13 mouse cellular contexts compared by ENCODE assay signal in the genomic region with DNA sequence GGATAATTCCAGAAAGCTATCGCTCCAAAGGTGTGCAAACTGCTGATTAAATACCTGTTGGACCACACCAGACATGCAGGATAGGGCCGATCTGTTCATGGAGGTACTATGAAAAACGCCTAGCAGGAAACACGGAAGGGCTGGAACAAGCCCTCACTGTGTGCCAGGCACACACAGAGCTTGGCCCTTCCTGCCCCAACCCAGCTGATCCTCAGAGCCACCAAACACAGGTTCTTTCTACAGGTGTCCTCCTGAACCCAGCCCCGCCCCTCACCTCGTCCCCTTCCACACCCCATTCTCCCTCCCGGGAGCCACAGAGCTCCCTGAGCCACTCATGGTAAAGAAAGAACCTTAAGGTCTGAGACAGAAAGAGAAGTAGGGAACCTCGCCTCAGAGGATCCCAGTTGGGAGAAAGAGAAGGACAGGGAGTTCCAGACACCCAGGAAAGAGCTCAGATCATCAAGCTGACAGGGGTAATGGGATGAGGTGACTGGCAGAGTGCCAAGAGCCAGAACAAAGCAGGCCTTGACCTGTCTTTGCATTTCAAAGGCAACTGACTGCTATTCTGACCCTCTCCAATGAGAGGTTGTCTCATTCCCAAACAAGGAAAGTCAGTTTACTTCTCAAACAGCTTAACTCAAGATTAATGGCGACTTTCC.
DNase-seq lines count a peak whose midpoint lies in the region; ATAC-seq and TF ChIP-seq lines count a peak whose summit lies in the region.
"Had no signal": no experiment of that assay in that cellular context is flagged by ENCODE, and none has a peak within 500 bp of the region (broad histone marks: within the 10 kb centered on the region; RNA-seq: fewer than 3 reads in every experiment).

No protein-coding gene starts in this region.

- TF ChIP-seq CTCF in midbrain, postnatal 0 days (IDR thresholded peaks at IDR 0.05), result no peak
- TF ChIP-seq CTCF in small intestine, adult 2 months (IDR thresholded peaks at IDR 0.05; ENCODE audit: extremely low read depth, insufficient read length, insufficient replicate concordance, low read depth, low read length), result no peak
- TF ChIP-seq CTCF in left cerebral cortex, adult 2 months (IDR thresholded peaks at IDR 0.05), result no peak

- DNase-seq in heart, adult 11 months, result peak; percentile 74
- DNase-seq in heart, postnatal 14 days, result no peak
- peak; percentile 56 for DNase-seq in midbrain, embryonic 10.5 days (ENCODE audit: low spot score)
- no peak for DNase-seq in midbrain, postnatal 0 days (ENCODE audit: low spot score)
- peak; percentile 57 for DNase-seq in adrenal gland, postnatal 14 days
- DNase-seq in left cerebral cortex, adult 2 months (ENCODE audit: extremely low spot score in 1 of 2, low spot score in 2 of 2), result no peak
- DNase-seq: gastrocnemius, postnatal 14 days; heart, postnatal 36 days; kidney, postnatal 25 days; liver, embryonic 13.5 days; thymus, adult 2 months had no signal

- no peaks in the 10 kb centered on the region for H3K9me3 ChIP-seq in midbrain, embryonic 10.5 days (replicated peaks)
- no peaks in the 10 kb centered on the region for H3K9me3 ChIP-seq in midbrain, postnatal 0 days (ENCODE audit: low read length)
- H3K9me3 ChIP-seq: liver, embryonic 13.5 days had no signal

- peak overlapping the region; percentile 74 for H3K27ac ChIP-seq in midbrain, embryonic 10.5 days (replicated peaks)
- H3K27ac ChIP-seq in midbrain, postnatal 0 days (ENCODE audit: low read depth, low read length), result no peak overlapping the region
- peak overlapping the region; percentile 61 for H3K27ac ChIP-seq in small intestine, adult 2 months (ENCODE audit: insufficient read depth, low read depth, low read length)
- H3K27ac ChIP-seq in left cerebral cortex, adult 2 months, result no peak overlapping the region
- H3K27ac ChIP-seq: liver, embryonic 13.5 days had no signal

- H3K4me2 ChIP-seq in midbrain, postnatal 0 days (ENCODE audit: low read depth, low read length, poor library complexity, severe bottlenecking), result no peak overlapping the region
- H3K4me2 ChIP-seq: liver, embryonic 13.5 days had no signal

- peaks cover 20% of the 10 kb centered on the region for H3K36me3 ChIP-seq in midbrain, embryonic 10.5 days
- H3K36me3 ChIP-seq in midbrain, postnatal 0 days (ENCODE audit: insufficient read depth, low read length), result peaks cover 3% of the 10 kb centered on the region; the same call in 1 of the 2 replicates
- 0 out of 2 replicates have a peak, but pooled peaks cover 4% of the 10 kb centered on the region for H3K36me3 ChIP-seq in small intestine, adult 2 months (ENCODE audit: control insufficient read depth, insufficient read depth, low read length)
- H3K36me3 ChIP-seq: liver, embryonic 13.5 days had no signal

- WGBS in midbrain, embryonic 10.5 days, result 71% methylated on average over 9 of the region's 9 CpGs
- WGBS in midbrain, postnatal 0 days, result 68% methylated on average over 9 of the region's 9 CpGs
- 36% methylated on average over 9 of the region's 9 CpGs for WGBS in small intestine, adult 2 months

- H3K4me1 ChIP-seq in midbrain, embryonic 10.5 days, result peaks cover 72% of the 10 kb centered on the region
- H3K4me1 ChIP-seq in midbrain, postnatal 0 days (ENCODE audit: insufficient read depth, low read length), result no peaks in the 10 kb centered on the region
- peaks cover 30% of the 10 kb centered on the region for H3K4me1 ChIP-seq in small intestine, adult 2 months (ENCODE audit: control insufficient read depth, insufficient read depth, insufficient read length, low read length)

- H3K4me3 ChIP-seq in midbrain, embryonic 10.5 days, result no peak overlapping the region
- H3K4me3 ChIP-seq in midbrain, postnatal 0 days (ENCODE audit: low read depth, low read length), result no peak overlapping the region
- H3K4me3 ChIP-seq in small intestine, adult 2 months (ENCODE audit: low read depth, low read length), result no peak overlapping the region
- no peak overlapping the region for H3K4me3 ChIP-seq in left cerebral cortex, adult 2 months
- H3K4me3 ChIP-seq: liver, embryonic 13.5 days had no signal

- H3K9ac ChIP-seq in midbrain, postnatal 0 days (replicated peaks; ENCODE audit: low read length, poor library complexity, severe bottlenecking), result no peak overlapping the region
- H3K9ac ChIP-seq: liver, embryonic 13.5 days had no signal

- no peak for TF ChIP-seq POLR2A in small intestine, adult 2 months (IDR thresholded peaks at IDR 0.05; ENCODE audit: low read depth, low read length)

- peaks cover 18% of the 10 kb centered on the region; the same call in 1 of the 2 replicates for H3K27me3 ChIP-seq in midbrain, embryonic 10.5 days (ENCODE audit: low read depth, poor library complexity, severe bottlenecking)
- H3K27me3 ChIP-seq in midbrain, postnatal 0 days (ENCODE audit: insufficient read depth, low read length), result no peaks in the 10 kb centered on the region
- H3K27me3 ChIP-seq in small intestine, adult 2 months (ENCODE audit: control insufficient read depth, insufficient read depth, low read length), result no peaks in the 10 kb centered on the region
- H3K27me3 ChIP-seq: liver, embryonic 13.5 days had no signal

- intact Hi-C loops in heart, postnatal 14 days (cut with DNase I), result no loop called here
- intact Hi-C loops in left cerebral cortex, adult 2 months (cut with DNase I), result no loop called here

- ATAC-seq in midbrain, postnatal 0 days (ENCODE audit: low FRiP score), result no peak
- ATAC-seq: CD4-positive, CD25-positive, alpha-beta regulatory T cell, adult 4 months had no signal

Comparison
In these comparisons a context has a peak if more than half of its experiments do, and no peak if none do; other contexts are left out.
1. DNase-seq: peak in heart, adult 11 months (single experiment), midbrain, embryonic 10.5 days (single experiment) and adrenal gland, postnatal 14 days (single experiment); none in heart, postnatal 14 days (0 of 2), midbrain, postnatal 0 days (single experiment) and left cerebral cortex, adult 2 months (0 of 2).
2. H3K27ac ChIP-seq: peak in midbrain, embryonic 10.5 days (single experiment) and small intestine, adult 2 months (single experiment); none in midbrain, postnatal 0 days (single experiment) and left cerebral cortex, adult 2 months (single experiment).